ENCODE assay signal across 19 mouse cellular contexts in the genomic region with DNA sequence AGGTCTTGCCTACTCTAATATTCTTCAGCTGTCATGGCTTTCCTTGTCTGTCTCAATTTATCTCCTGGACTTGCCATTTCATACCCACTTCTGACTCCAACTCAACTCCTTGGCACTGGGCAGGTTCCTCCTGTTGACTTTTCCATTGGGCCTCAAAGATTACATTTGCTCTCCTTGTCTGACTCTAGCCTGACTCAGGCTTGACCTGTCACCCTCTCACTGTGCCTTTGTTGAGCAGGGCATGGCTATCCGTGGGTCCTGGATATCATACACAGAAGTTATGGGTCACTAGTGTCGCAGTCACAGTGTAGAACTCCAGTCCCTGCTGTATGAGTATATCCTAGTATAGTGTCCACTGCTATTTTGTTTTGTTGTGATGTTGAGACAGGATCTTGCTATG.
DNase-seq lines count a peak whose midpoint lies in the region; ATAC-seq and TF ChIP-seq lines count a peak whose summit lies in the region.
"Had no signal": no experiment of that assay in that cellular context is flagged by ENCODE, and none has a peak within 500 bp of the region (broad histone marks: within the 10 kb centered on the region; RNA-seq: fewer than 3 reads in every experiment).

No protein-coding gene starts in this region.

- TF ChIP-seq EP300 in stomach, postnatal 0 days (optimal IDR thresholded peaks at IDR 0.05) = no peak

- 75% methylated on average over 2 of the region's 2 CpGs for WGBS in stomach, postnatal 0 days

- H3K9me3 ChIP-seq in stomach, postnatal 0 days (ENCODE audit: control insufficient read depth, low read length) = no peaks in the 10 kb centered on the region
- H3K9me3 ChIP-seq: G1E had no signal

- no peaks in the 10 kb centered on the region for H3K36me3 ChIP-seq in stomach, postnatal 0 days (ENCODE audit: control insufficient read depth, insufficient read depth, low read length)
- H3K36me3 ChIP-seq: G1E had no signal

- peak; percentile 88 for ATAC-seq in stomach, postnatal 0 days (ENCODE audit: low FRiP score, low TSS enrichment)
- ATAC-seq: activated CD4-positive, CD25-positive, alpha-beta regulatory T cell, adult 4 months; CD4-positive, CD25-positive, alpha-beta regulatory T cell, adult 4 months; Patski had no signal

- no peak overlapping the region for H3K4me3 ChIP-seq in stomach, postnatal 0 days (ENCODE audit: low read depth, low read length)

- no peaks in the 10 kb centered on the region for H3K4me1 ChIP-seq in stomach, postnatal 0 days (replicated peaks; ENCODE audit: control insufficient read depth, insufficient read depth)

- peak; percentile 61 for DNase-seq in stomach, postnatal 0 days (ENCODE audit: low spot score)
- DNase-seq in T-cell, adult 2 months (ENCODE audit: low spot score) = no peak
- DNase-seq: adrenal gland, adult 2 months; adrenal gland, adult 8-10 months; adrenal gland, postnatal 10 days; adrenal gland, postnatal 14 days; adrenal gland, postnatal 25 days; adrenal gland, postnatal 36 days; B cell, adult 2 months; cerebellum, adult 11 months; cerebellum, adult 11-12 months; cerebellum, adult 18-20 months; cerebellum, adult 2 months; cerebellum, adult 8-10 months had no signal

- no peaks in the 10 kb centered on the region for H3K27me3 ChIP-seq in stomach, postnatal 0 days (ENCODE audit: control insufficient read depth, insufficient read depth, low read length)
- H3K27me3 ChIP-seq: CH12.LX, Patski had no signal

- no peak overlapping the region for H3K4me2 ChIP-seq in stomach, postnatal 0 days (replicated peaks; ENCODE audit: low read depth)

- H3K9ac ChIP-seq in stomach, postnatal 0 days (ENCODE audit: low read length) = no peak overlapping the region

- H3K27ac ChIP-seq in stomach, postnatal 0 days (replicated peaks) = no peak overlapping the region; the same call in 1 of the 2 replicates

- TF ChIP-seq CTCF in stomach, postnatal 0 days (IDR thresholded peaks at IDR 0.05; ENCODE audit: low read depth) = no peak
